Mouse (Mus musculus) bone marrow, adult 2 months (tissue): ENCODE results near the gene Tbl1xr1.

Experiments
- CTCF ChIP-seq: fragments of 200-500 bp; IDR thresholded peaks from 2 replicates; pipeline ENCODE4 v1.5.1; 2011; ENCODE audit warnings: low read length, control low read depth; ENCODE audit not compliant: control insufficient read depth, insufficient read depth
- POLR2A ChIP-seq: fragments of 200-500 bp; IDR thresholded peaks from 2 replicates; pipeline ENCODE4 v1.6.1; 2011; ENCODE audit warnings: low read depth, mild to moderate bottlenecking, control low read depth, low read length, borderline replicate concordance; ENCODE audit not compliant: control insufficient read depth

DNA sequence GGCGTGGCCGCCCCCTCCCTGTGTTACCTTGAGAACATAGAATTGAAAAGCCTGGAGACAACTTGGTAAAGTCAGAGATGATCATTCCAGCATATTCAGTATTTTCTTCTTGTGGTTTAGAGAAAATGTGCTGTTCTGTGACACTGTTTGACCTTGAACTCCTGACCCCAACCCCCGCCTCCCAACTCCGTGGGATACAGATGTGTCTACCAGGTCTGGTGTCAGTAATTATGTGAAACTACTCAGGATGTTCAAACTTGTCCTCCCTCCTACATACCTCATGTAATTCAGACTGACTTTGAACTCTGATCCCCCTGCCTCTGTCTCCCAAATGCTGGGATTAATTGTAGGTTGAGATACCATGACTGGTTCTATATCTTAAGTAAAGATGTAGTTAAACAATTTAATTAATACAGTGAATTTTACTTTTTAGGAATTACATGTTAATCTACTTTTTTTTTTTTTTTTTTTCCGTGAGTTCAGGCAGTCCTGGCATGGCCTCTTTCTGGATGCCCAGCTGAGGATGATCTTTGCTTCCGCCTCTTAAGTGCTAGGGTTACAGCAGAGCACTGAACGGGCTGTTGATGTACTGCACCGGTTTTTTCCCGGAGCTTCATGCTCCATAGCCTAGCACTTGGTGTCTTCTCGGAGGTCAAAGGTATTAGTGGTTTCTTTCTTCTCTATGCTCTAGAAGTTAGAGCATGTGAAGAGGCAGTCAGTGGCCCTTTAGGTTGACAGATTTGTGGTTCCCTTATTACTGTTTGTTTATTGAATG, 8.0 kb downstream of the Tbl1xr1 start:
- TF ChIP-seq CTCF (no peak), POLR2A (no peak)
